Mouse (Mus musculus) myocyte (in vitro differentiated cells): ENCODE data around the gene Csad. TPM values are rescaled to one million over a fixed set of nuclear protein-coding genes. Genes with fewer than 3 reads are reported as not detected.

Experiments used
- H3K27me3 ChIP-seq: one replicate; pipeline ENCODE4 v1.6.1; 2011; ENCODE audit not compliant: control insufficient read depth, insufficient read depth, insufficient read length
- H3K36me3 ChIP-seq: one replicate; pipeline ENCODE4 v1.6.1; 2011; ENCODE audit not compliant: control insufficient read depth, insufficient read depth
- H3K4me2 ChIP-seq: one replicate; pipeline ENCODE4 v1.6.1; 2011; ENCODE audit warnings: low read depth, control low read depth
- H3K4me3 ChIP-seq: one replicate; pipeline ENCODE4 v1.5.1; 2011; ENCODE audit warnings: mild to moderate bottlenecking, control low read depth, moderate library complexity
- H3K79me2 ChIP-seq: one replicate; pipeline ENCODE4 v1.6.1; 2011; ENCODE audit not compliant: control insufficient read depth, insufficient read depth
- H3ac ChIP-seq: one replicate; pipeline ENCODE4 v1.6.1; 2011; ENCODE audit not compliant: control insufficient read depth, insufficient read length
- CEBPB ChIP-seq: IDR thresholded peaks from 2 replicates; pipeline ENCODE4 v1.6.1; 2011; ENCODE audit warnings: mild to moderate bottlenecking, moderate library complexity; ENCODE audit not compliant: poor library complexity, insufficient read depth, severe bottlenecking
- E2F4 ChIP-seq: IDR thresholded peaks from one replicate; pipeline ENCODE4 v1.6.1; 2011; ENCODE audit warnings: mild to moderate bottlenecking, control low read depth, moderate library complexity; ENCODE audit not compliant: insufficient read depth
- MAX ChIP-seq: IDR thresholded peaks from one replicate; pipeline ENCODE4 v1.6.1; 2011; ENCODE audit warnings: low read depth, mild to moderate bottlenecking, control low read depth
- MYOD1 ChIP-seq, 3 experiments: IDR thresholded peaks; one replicate each; pipeline ENCODE4 v1.6.1; 2011; ENCODE audit warnings: control low read depth in 2 of 3, low read depth in 2 of 3, mild to moderate bottlenecking in 2 of 3, moderate library complexity in 1 of 3; ENCODE audit not compliant: insufficient read length in 2 of 3, control insufficient read depth in 1 of 3
- MYOG ChIP-seq, 3 experiments: IDR thresholded peaks; one replicate each; pipeline ENCODE4 v1.6.1; 2011; ENCODE audit warnings: control low read depth in 2 of 3, low read depth in 2 of 3, mild to moderate bottlenecking in 2 of 3; ENCODE audit not compliant: insufficient read length in 2 of 3, control insufficient read depth in 1 of 3, insufficient read depth in 1 of 3
- POLR2A ChIP-seq: IDR thresholded peaks from one replicate; pipeline ENCODE4 v1.6.1; 2011; ENCODE audit warnings: low read depth, mild to moderate bottlenecking, control low read depth, moderate library complexity; ENCODE audit not compliant: insufficient read length
- POLR2AphosphoS2 ChIP-seq: IDR thresholded peaks from one replicate; pipeline ENCODE4 v1.6.1; 2011; ENCODE audit warnings: low read depth, control low read depth; ENCODE audit not compliant: insufficient read length
- REST ChIP-seq: IDR thresholded peaks from one replicate; pipeline ENCODE4 v1.6.1; 2011; ENCODE audit warnings: mild to moderate bottlenecking, control low read depth, moderate library complexity; ENCODE audit not compliant: insufficient read depth, insufficient read length
- SRF ChIP-seq: IDR thresholded peaks from one replicate; pipeline ENCODE4 v1.6.1; 2011; ENCODE audit warnings: low read depth; ENCODE audit not compliant: control insufficient read depth, insufficient read length
- TCF12 ChIP-seq: IDR thresholded peaks from one replicate; pipeline ENCODE4 v1.6.1; 2011; ENCODE audit warnings: mild to moderate bottlenecking, control low read depth; ENCODE audit not compliant: poor library complexity, insufficient read depth, severe bottlenecking
- TCF3 ChIP-seq: IDR thresholded peaks from one replicate; pipeline ENCODE4 v1.6.1; 2011; ENCODE audit warnings: low read depth, control low read depth; ENCODE audit not compliant: insufficient read length
- USF1 ChIP-seq: IDR thresholded peaks from one replicate; pipeline ENCODE4 v1.6.1; 2011; ENCODE audit warnings: low read depth, mild to moderate bottlenecking, control low read depth, moderate library complexity
- polyA plus RNA-seq: library from polyadenylated mRNA; unstranded; fragments of >200 nt; fragmentation: generic; extraction: Trizol; gene quantifications from one replicate; pipeline ENCODE4 v1.2.1, GENCODE M21; 2012; ENCODE audit warnings: missing spikeins

Gene Csad
- polyA plus RNA-seq, 1 experiment: 18.8 TPM

DNA sequence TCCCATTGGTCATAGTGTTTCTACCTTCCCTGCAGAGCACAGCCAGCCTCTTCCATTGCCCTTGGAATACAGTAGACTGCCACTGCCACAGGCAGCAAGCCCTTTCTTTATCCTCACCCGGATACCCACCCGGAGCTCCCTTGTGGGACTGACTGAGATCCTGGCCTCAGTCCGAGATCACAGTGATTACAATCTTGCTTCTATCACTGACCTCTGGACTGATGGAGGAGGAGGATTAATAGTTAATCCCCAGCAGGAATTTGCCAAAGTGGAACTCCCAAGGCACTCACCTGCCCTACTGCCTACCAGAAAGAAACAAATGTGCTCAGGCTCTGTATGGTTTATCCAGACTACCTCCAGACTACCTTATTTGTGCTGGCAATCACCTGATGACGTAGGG is 55.0 kb downstream of the Csad start:
- Histone ChIP-seq H3K79me2 (peaks cover 5% of the 10 kb centered on the region), H3ac (no peak overlapping the region), H3K4me2 (no peak overlapping the region), H3K36me3 (peaks cover 8% of the 10 kb centered on the region), H3K4me3 (no peak overlapping the region), H3K27me3 (no peaks in the 10 kb centered on the region)
- TF ChIP-seq MAX (no peak), MYOD1 (IDR thresholded peaks at IDR 0.05; ENCODE audit: control insufficient read depth in 1 of 3, insufficient read length in 2 of 3, low read depth in 2 of 3) (no peak), POLR2A (no peak), TCF3 (no peak), TCF12 (no peak), USF1 (no peak), SRF (no peak), REST (no peak), POLR2AphosphoS2 (no peak), CEBPB (no peak), E2F4 (no peak), MYOG (IDR thresholded peaks at IDR 0.05; ENCODE audit: control insufficient read depth in 1 of 3, insufficient read depth in 1 of 3, insufficient read length in 2 of 3, low read depth in 2 of 3) (no peak)

DNA sequence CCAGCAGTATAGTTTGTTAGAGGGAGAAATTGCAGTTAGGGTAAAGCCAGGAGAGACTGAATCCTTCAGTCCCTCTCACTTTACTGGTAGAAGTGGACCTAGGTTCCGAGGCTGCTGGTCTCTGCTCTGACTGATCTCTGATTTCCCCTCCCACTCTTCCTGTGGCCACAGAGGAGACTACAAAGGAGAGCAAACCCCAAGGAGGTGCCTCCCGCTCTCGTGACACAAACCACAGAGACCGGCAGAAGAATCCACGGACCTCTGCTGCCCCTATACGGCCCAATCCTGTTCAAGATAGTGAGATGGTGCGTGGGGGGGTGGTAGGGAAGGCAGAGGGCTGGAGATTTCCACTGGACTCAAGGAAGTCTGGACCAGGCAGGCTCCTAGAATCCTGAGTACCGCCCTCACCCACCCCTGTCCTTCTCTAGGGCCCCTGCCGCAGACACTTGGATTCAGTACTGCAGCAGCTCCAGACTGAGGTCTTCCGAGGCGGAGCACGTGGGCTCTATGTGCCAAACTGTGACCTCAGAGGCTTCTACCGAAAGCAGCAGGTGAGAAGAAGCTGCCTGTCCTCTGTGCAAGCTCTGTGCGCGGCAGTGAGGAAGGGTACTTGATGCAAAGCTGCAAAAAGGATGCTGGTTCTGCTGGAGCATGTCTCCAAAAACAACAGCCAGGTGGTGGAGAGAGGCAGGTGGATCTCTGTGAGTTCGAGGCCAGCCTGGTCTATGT is 56.7 kb downstream of the Csad start:
- TF ChIP-seq SRF: no peak
- no peak for TF ChIP-seq POLR2AphosphoS2
- no peak for TF ChIP-seq POLR2A
- Histone ChIP-seq H3K27me3 (no peaks in the 10 kb centered on the region), H3K4me2 (peak overlapping the region; percentile 63), H3ac (no peak overlapping the region), H3K4me3 (no peak overlapping the region), H3K36me3 (peaks cover 8% of the 10 kb centered on the region), H3K79me2 (peaks cover 5% of the 10 kb centered on the region)

DNA sequence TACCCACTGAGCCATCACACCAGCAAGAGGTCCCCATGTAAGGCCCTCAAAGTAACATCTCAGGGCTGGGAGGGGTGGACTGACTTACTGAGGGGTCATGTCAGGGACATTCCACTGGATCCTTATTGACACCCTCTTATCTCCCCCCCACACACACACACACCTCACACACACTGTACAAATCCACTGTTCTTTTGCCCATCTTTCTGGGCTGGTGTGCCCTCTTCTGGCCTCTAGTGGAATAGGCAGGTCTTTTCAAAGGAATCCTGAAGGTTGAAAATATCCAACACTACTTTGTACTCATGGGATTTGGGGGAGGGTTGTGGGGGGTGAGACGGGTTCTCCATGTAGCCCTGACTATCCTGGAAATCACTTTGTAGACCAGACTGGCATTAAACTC is 57.6 kb downstream of the Csad start:
- Histone ChIP-seq H3K27me3 (no peaks in the 10 kb centered on the region), H3K4me2 (peak overlapping the region; percentile 63), H3ac (no peak overlapping the region), H3K4me3 (no peak overlapping the region), H3K79me2 (peaks cover 5% of the 10 kb centered on the region), H3K36me3 (peaks cover 8% of the 10 kb centered on the region)
- no peak for TF ChIP-seq MYOD1 (IDR thresholded peaks at IDR 0.05; ENCODE audit: control insufficient read depth in 1 of 3, insufficient read length in 2 of 3, low read depth in 2 of 3)

DNA sequence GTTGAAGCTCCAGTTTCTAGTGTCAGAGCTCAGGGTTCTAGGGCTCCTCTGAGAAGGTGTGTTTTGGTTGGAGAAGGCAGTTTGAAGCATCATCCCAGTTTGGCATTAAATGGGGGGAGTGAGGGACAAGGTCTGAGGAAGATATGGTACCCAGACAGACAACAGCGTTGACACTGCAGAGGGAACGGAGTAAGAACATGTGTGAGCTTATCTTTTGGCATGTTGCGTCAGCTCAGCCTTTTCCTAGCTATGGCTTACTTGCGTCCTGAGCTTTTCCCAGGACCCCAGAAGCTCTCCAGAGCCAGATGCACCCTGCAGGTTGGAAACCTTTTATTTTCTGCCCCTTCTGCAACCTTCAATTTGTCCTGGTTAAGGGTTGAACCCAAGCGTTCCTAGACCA is 58.4 kb downstream of the Csad start:
- Histone ChIP-seq H3K36me3 (peaks cover 8% of the 10 kb centered on the region), H3K79me2 (peaks cover 5% of the 10 kb centered on the region), H3K4me3 (peak overlapping the region; percentile 59), H3K4me2 (peak overlapping the region; percentile 89), H3ac (peak overlapping the region; percentile 66), H3K27me3 (no peaks in the 10 kb centered on the region)
- TF ChIP-seq MYOD1 (IDR thresholded peaks at IDR 0.05; ENCODE audit: control insufficient read depth in 1 of 3, insufficient read length in 2 of 3, low read depth in 2 of 3) (no peak), USF1 (no peak), TCF12 (no peak), E2F4 (no peak), CEBPB (no peak), SRF (no peak), TCF3 (no peak), REST (no peak), MYOG (IDR thresholded peaks at IDR 0.05; ENCODE audit: control insufficient read depth in 1 of 3, insufficient read depth in 1 of 3, insufficient read length in 2 of 3, low read depth in 2 of 3) (no peak), POLR2AphosphoS2 (no peak), MAX (no peak), POLR2A (no peak)

DNA sequence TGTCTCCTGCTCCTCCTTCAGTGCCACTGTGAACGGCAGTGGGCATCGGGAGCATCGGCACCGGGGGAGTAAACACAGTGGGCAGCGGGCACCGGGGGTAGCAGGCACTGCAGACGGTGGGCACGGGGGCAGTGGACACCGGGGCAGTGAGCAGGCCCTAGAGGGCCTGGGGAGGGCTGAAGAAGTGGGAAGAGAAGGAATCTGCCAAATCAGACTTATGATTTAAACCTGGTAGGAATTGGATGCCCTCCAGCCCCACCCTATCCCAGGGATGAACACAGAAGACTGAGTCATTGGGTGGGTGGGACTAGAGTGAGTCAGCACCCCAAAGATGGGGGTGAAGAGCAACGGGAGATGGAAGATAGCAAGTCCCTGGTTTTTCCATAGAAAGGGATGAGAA is 59.2 kb downstream of the Csad start:
- peaks cover 5% of the 10 kb centered on the region for H3K79me2 ChIP-seq
- H3ac ChIP-seq: peak overlapping the region; percentile 66
- H3K4me3 ChIP-seq: peak overlapping the region; percentile 59
- no peaks in the 10 kb centered on the region for H3K27me3 ChIP-seq
- TF ChIP-seq POLR2AphosphoS2 (peak; percentile 83), USF1 (no peak), MAX (no peak), E2F4 (no peak), MYOD1 (IDR thresholded peaks at IDR 0.05; ENCODE audit: control insufficient read depth in 1 of 3, insufficient read length in 2 of 3, low read depth in 2 of 3) (no peak), POLR2A (peak; percentile 78), TCF12 (no peak), REST (no peak), SRF (no peak), CEBPB (no peak), MYOG (IDR thresholded peaks at IDR 0.05; ENCODE audit: control insufficient read depth in 1 of 3, insufficient read depth in 1 of 3, insufficient read length in 2 of 3, low read depth in 2 of 3) (no peak)
- H3K36me3 ChIP-seq: peaks cover 8% of the 10 kb centered on the region
- H3K4me2 ChIP-seq: peak overlapping the region; percentile 89
